Mouse (Mus musculus) megakaryocyte, embryonic 14.5 days (primary cell): Measurements from ENCODE around the gene Zcchc24.

Experiments used
- FLI1 ChIP-seq: IDR thresholded peaks from 2 replicates; pipeline ENCODE4 v1.6.1; 2012; ENCODE audit warnings: low read length, inconsistent platforms, mixed read lengths
- GATA1 ChIP-seq: IDR thresholded peaks from 3 replicates; pipeline ENCODE4 v1.6.1; 2012; ENCODE audit warnings: mixed read lengths, low read length, inconsistent platforms, borderline replicate concordance

- TF ChIP-seq GATA1 (no peak), FLI1 (no peak)
These were observed 45.3 kb upstream of the Zcchc24 start for GRCm38 (mm10) chr14:25814140-25814539.
